Mouse (Mus musculus): ENCODE measurements around the gene Zfp617. TPM values are rescaled to one million over a fixed set of nuclear protein-coding genes. Genes with fewer than 3 reads are reported as not detected.
"Not testable (repeated sequence)": the region's sequence is repeated elsewhere in the genome, so short reads cannot be mapped to it uniquely, and the experiment has no call there.

Zfp617 gene
- 17.0 and 20.5 TPM in 2 replicates for polyA plus RNA-seq (2012; rRNA removed)

GRCm38 (mm10) chr8:71908309-71909261 lies at the start of gene Zfp617, which contains the start of gene Zfp882:
TSS of gene Zfp617 (plus strand) at chr8:71908635.
TSS of gene Zfp882 (plus strand) at chr8:71908608.
- DNase-seq (ENCODE audit: low spot score), result peak; percentile 78

- not testable (repeated sequence) for DNase-seq (ENCODE audit: low spot score)
Measured at GRCm38 (mm10) chr8:71861551-71861950, 46.9 kb upstream of the Zfp617 start.

GRCm38 (mm10) chr8:71862038-71862437 lies 46.4 kb upstream of the Zfp617 start:
- DNase-seq (ENCODE audit: low spot score), result not testable (repeated sequence)

GRCm38 (mm10) chr8:71881618-71882274 lies 26.7 kb upstream of the Zfp617 start, which contains the start of gene Zfp709:
TSS of gene Zfp709 (plus strand) at chr8:71882019.
- DNase-seq (ENCODE audit: low spot score), result peak; percentile 59

GRCm38 (mm10) chr8:71900666-71901065 lies 7.8 kb upstream of the Zfp617 start:
- DNase-seq (ENCODE audit: low spot score), result not testable (repeated sequence)

GRCm38 (mm10) chr8:71903084-71903483 lies 5.4 kb upstream of the Zfp617 start:
- DNase-seq (ENCODE audit: low spot score), result not testable (repeated sequence)

GRCm38 (mm10) chr8:71906809-71907208 lies 1.6 kb upstream of the Zfp617 start:
- no peak for DNase-seq (ENCODE audit: low spot score)

GRCm38 (mm10) chr8:71907798-71908257 lies 607 bp upstream of the Zfp617 start:
- DNase-seq (ENCODE audit: low spot score), result no peak

GRCm38 (mm10) chr8:71912286-71912685 lies 3.9 kb downstream of the Zfp617 start:
- no peak for DNase-seq (ENCODE audit: low spot score)

GRCm38 (mm10) chr8:71922567-71923401 lies 14.3 kb downstream of the Zfp617 start:
- DNase-seq (ENCODE audit: low spot score), result peak; percentile 89

GRCm38 (mm10) chr8:71925791-71926190 lies 17.4 kb downstream of the Zfp617 start:
- DNase-seq (ENCODE audit: low spot score), result no peak

GRCm38 (mm10) chr8:71926551-71926950 lies 18.1 kb downstream of the Zfp617 start:
- DNase-seq (ENCODE audit: low spot score), result no peak

- DNase-seq (ENCODE audit: low spot score), result no peak
Measured at GRCm38 (mm10) chr8:71927779-71928178, 19.3 kb downstream of the Zfp617 start.

GRCm38 (mm10) chr8:71938037-71938436 lies 29.6 kb downstream of the Zfp617 start:
- DNase-seq (ENCODE audit: low spot score), result not testable (repeated sequence)

- no peak for DNase-seq (ENCODE audit: low spot score)
Measured at GRCm38 (mm10) chr8:71940293-71941208, 32.1 kb downstream of the Zfp617 start.

- DNase-seq (ENCODE audit: low spot score), result no peak
Measured at GRCm38 (mm10) chr8:71941776-71942175, 33.3 kb downstream of the Zfp617 start.

- DNase-seq (ENCODE audit: low spot score), result no peak
Measured at GRCm38 (mm10) chr8:71948624-71949023, 40.2 kb downstream of the Zfp617 start.

- peak; percentile 97 for DNase-seq (ENCODE audit: low spot score)
Measured at GRCm38 (mm10) chr8:71950482-71951221, 42.2 kb downstream of the Zfp617 start, which contains the start of gene Zfp961. TSS of gene Zfp961 (plus strand) at chr8:71951038.

- no peak for DNase-seq (ENCODE audit: low spot score)
Measured at GRCm38 (mm10) chr8:71951436-71952161, 43.2 kb downstream of the Zfp617 start.

Measured in urinary bladder, adult 2 months (tissue).